ENCODE assay signal across 21 mouse cellular contexts in the genomic region with DNA sequence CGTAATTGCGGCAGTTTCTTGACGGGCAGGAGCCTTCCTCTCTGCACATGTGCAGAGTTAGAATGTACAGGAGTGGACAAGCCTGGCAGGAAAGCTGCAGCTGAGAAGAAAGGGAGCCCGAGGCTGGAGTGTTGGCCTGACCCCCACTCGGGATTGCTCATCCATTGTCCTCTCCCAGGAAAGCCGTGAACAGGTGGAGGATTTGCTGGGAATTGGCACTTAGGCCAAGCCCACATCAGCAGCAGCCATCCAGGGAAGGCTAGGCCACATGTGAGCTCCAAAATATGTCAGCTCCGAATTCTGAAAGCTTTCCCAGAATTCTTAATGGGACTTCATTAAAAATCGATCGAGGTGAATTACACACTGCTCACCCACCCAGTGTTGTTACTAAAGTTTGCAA.
DNase-seq lines count a peak whose midpoint lies in the region; ATAC-seq lines count a peak whose summit lies in the region.
"Had no signal": no experiment of that assay in that cellular context is flagged by ENCODE, and none has a peak within 500 bp of the region (broad histone marks: within the 10 kb centered on the region; RNA-seq: fewer than 3 reads in every experiment).

No protein-coding gene starts in this region.

- H3K27me3 ChIP-seq in heart, embryonic 11.5 days (ENCODE audit: control insufficient read depth, insufficient read depth, low read length) = no peaks in the 10 kb centered on the region
- no peaks in the 10 kb centered on the region for H3K27me3 ChIP-seq in hindbrain, embryonic 16.5 days (replicated peaks; ENCODE audit: control insufficient read depth, insufficient read depth, low read length)
- no peaks in the 10 kb centered on the region for H3K27me3 ChIP-seq in hindbrain, embryonic 14.5 days (ENCODE audit: control insufficient read depth, insufficient read depth, low read length)
- H3K27me3 ChIP-seq in embryonic facial prominence, embryonic 13.5 days = no peaks in the 10 kb centered on the region
- no peaks in the 10 kb centered on the region for H3K27me3 ChIP-seq in midbrain, embryonic 16.5 days (ENCODE audit: control insufficient read depth, insufficient read depth, low read depth, low read length)
- H3K27me3 ChIP-seq: CH12.LX; embryonic facial prominence, embryonic 15.5 days; limb, embryonic 12.5 days; liver, embryonic 13.5 days had no signal

- intact Hi-C loops in heart, postnatal 10 days (cut with DNase I) = no loop called here

- H3K9ac ChIP-seq in heart, embryonic 11.5 days (ENCODE audit: low read depth, low read length) = no peak overlapping the region
- H3K9ac ChIP-seq in hindbrain, embryonic 16.5 days (ENCODE audit: low read depth, low read length) = no peak overlapping the region
- no peak overlapping the region for H3K9ac ChIP-seq in hindbrain, embryonic 14.5 days
- H3K9ac ChIP-seq in embryonic facial prominence, embryonic 13.5 days = no peak overlapping the region
- no peak overlapping the region for H3K9ac ChIP-seq in midbrain, embryonic 16.5 days (ENCODE audit: low read depth, low read length)
- H3K9ac ChIP-seq: embryonic facial prominence, embryonic 15.5 days; limb, embryonic 12.5 days; liver, embryonic 13.5 days had no signal

- no peak for ATAC-seq in heart, embryonic 11.5 days (replicated peaks; ENCODE audit: insufficient number of reproducible peaks, low FRiP score, low TSS enrichment)
- no peak for ATAC-seq in hindbrain, embryonic 16.5 days
- no peak for ATAC-seq in hindbrain, embryonic 14.5 days (ENCODE audit: low FRiP score)
- no peak for ATAC-seq in embryonic facial prominence, embryonic 13.5 days (ENCODE audit: insufficient number of reproducible peaks, insufficient read depth, low FRiP score, low TSS enrichment, low read depth)
- ATAC-seq in midbrain, embryonic 16.5 days = 0 out of 2 replicates have a peak, but pooled peaks have one; percentile 21

- H3K9me3 ChIP-seq in heart, embryonic 11.5 days (replicated peaks; ENCODE audit: control insufficient read depth, low read length) = no peaks in the 10 kb centered on the region
- H3K9me3 ChIP-seq in hindbrain, embryonic 16.5 days (ENCODE audit: control insufficient read depth, low read length) = no peaks in the 10 kb centered on the region
- no peaks in the 10 kb centered on the region for H3K9me3 ChIP-seq in hindbrain, embryonic 14.5 days (ENCODE audit: control insufficient read depth, low read length)
- H3K9me3 ChIP-seq in embryonic facial prominence, embryonic 13.5 days = no peaks in the 10 kb centered on the region
- H3K9me3 ChIP-seq in midbrain, embryonic 16.5 days (replicated peaks; ENCODE audit: control insufficient read depth, low read length, poor library complexity, severe bottlenecking) = no peaks in the 10 kb centered on the region
- H3K9me3 ChIP-seq: embryonic facial prominence, embryonic 15.5 days; limb, embryonic 12.5 days; liver, embryonic 13.5 days had no signal

- H3K27ac ChIP-seq in heart, embryonic 11.5 days (ENCODE audit: low read depth, low read length) = peak overlapping the region; percentile 84; the same call in 1 of the 2 replicates
- H3K27ac ChIP-seq in hindbrain, embryonic 16.5 days (ENCODE audit: low read depth, low read length) = 0 out of 2 replicates have a peak overlapping the region, but pooled peaks have one; percentile 21
- H3K27ac ChIP-seq in hindbrain, embryonic 14.5 days = no peak overlapping the region
- peak overlapping the region; percentile 18; the same call in 1 of the 2 replicates for H3K27ac ChIP-seq in embryonic facial prominence, embryonic 13.5 days
- H3K27ac ChIP-seq in midbrain, embryonic 16.5 days (ENCODE audit: low read length) = peak overlapping the region; percentile 19; the same call in 1 of the 2 replicates
- H3K27ac ChIP-seq: embryonic facial prominence, embryonic 15.5 days; layer of hippocampus, adult 2 months; limb, embryonic 12.5 days; liver, embryonic 13.5 days had no signal

- H3K4me3 ChIP-seq in heart, embryonic 11.5 days (ENCODE audit: low read depth, low read length) = no peak overlapping the region
- H3K4me3 ChIP-seq in hindbrain, embryonic 16.5 days (ENCODE audit: low read length) = no peak overlapping the region
- H3K4me3 ChIP-seq in hindbrain, embryonic 14.5 days (replicated peaks; ENCODE audit: low read length) = no peak overlapping the region
- H3K4me3 ChIP-seq in embryonic facial prominence, embryonic 13.5 days = no peak overlapping the region
- H3K4me3 ChIP-seq in midbrain, embryonic 16.5 days (ENCODE audit: low read depth, low read length) = no peak overlapping the region
- H3K4me3 ChIP-seq: embryonic facial prominence, embryonic 15.5 days; layer of hippocampus, adult 2 months; limb, embryonic 12.5 days; liver, embryonic 13.5 days had no signal

- H3K4me1 ChIP-seq in heart, embryonic 11.5 days (ENCODE audit: control insufficient read depth, insufficient read depth, low read length) = peaks cover 17% of the 10 kb centered on the region
- H3K4me1 ChIP-seq in hindbrain, embryonic 16.5 days (ENCODE audit: control insufficient read depth, insufficient read depth, low read depth, low read length) = peaks cover 7% of the 10 kb centered on the region
- H3K4me1 ChIP-seq in hindbrain, embryonic 14.5 days (replicated peaks; ENCODE audit: control insufficient read depth, insufficient read depth, low read length) = peaks cover 7% of the 10 kb centered on the region; the same call in 1 of the 2 replicates
- H3K4me1 ChIP-seq in embryonic facial prominence, embryonic 13.5 days = peaks cover 30% of the 10 kb centered on the region
- peaks cover 10% of the 10 kb centered on the region; the same call in 1 of the 2 replicates for H3K4me1 ChIP-seq in midbrain, embryonic 16.5 days (ENCODE audit: control insufficient read depth, insufficient read depth, low read length)

- no peaks in the 10 kb centered on the region for H3K36me3 ChIP-seq in heart, embryonic 11.5 days (ENCODE audit: control insufficient read depth, insufficient read depth, low read length)
- peaks cover 7% of the 10 kb centered on the region; the same call in 1 of the 2 replicates for H3K36me3 ChIP-seq in hindbrain, embryonic 16.5 days (ENCODE audit: control insufficient read depth, insufficient read depth, low read length)
- peaks cover 34% of the 10 kb centered on the region for H3K36me3 ChIP-seq in hindbrain, embryonic 14.5 days (replicated peaks; ENCODE audit: control insufficient read depth, insufficient read depth)
- peaks cover 24% of the 10 kb centered on the region for H3K36me3 ChIP-seq in embryonic facial prominence, embryonic 13.5 days
- H3K36me3 ChIP-seq in midbrain, embryonic 16.5 days (ENCODE audit: control insufficient read depth, insufficient read depth, low read length) = no peaks in the 10 kb centered on the region
- H3K36me3 ChIP-seq: liver, embryonic 13.5 days had no signal

- 61% methylated on average over 9 of the region's 9 CpGs for WGBS in heart, embryonic 11.5 days (ENCODE audit: insufficient replicate concordance)
- 57% methylated on average over 9 of the region's 9 CpGs for WGBS in hindbrain, embryonic 16.5 days
- 62% methylated on average over 9 of the region's 9 CpGs for WGBS in hindbrain, embryonic 14.5 days
- WGBS in embryonic facial prominence, embryonic 13.5 days = 52% methylated on average over 9 of the region's 9 CpGs
- 47% methylated on average over 9 of the region's 9 CpGs for WGBS in midbrain, embryonic 16.5 days

- DNase-seq in heart, postnatal 10 days = no peak
- DNase-seq in hindbrain, embryonic 14.5 days (ENCODE audit: low spot score) = no peak
- DNase-seq in cerebellum, adult 18-20 months = no peak
- no peak for DNase-seq in adrenal gland, adult 2 months
- DNase-seq: adrenal gland, postnatal 10 days; cerebellum, adult 2 months; cerebellum, postnatal 25 days; kidney, postnatal 25 days; liver, embryonic 13.5 days; lung, adult 2 months; lung, postnatal 14 days; thymus, adult 18-20 months; thymus, postnatal 4 days had no signal

- no peak overlapping the region for H3K4me2 ChIP-seq in heart, embryonic 11.5 days
- no peak overlapping the region for H3K4me2 ChIP-seq in hindbrain, embryonic 16.5 days (ENCODE audit: low read length)
- no peak overlapping the region for H3K4me2 ChIP-seq in hindbrain, embryonic 14.5 days (replicated peaks)
- no peak overlapping the region for H3K4me2 ChIP-seq in embryonic facial prominence, embryonic 13.5 days
- no peak overlapping the region for H3K4me2 ChIP-seq in midbrain, embryonic 16.5 days (ENCODE audit: low read length)
- H3K4me2 ChIP-seq: embryonic facial prominence, embryonic 15.5 days; limb, embryonic 12.5 days; liver, embryonic 13.5 days had no signal
